Mouse (Mus musculus) lung, postnatal 0 days (tissue): ENCODE results near the gene Il9. TPM values are rescaled to one million over a fixed set of nuclear protein-coding genes. Genes with fewer than 3 reads are reported as not detected.

Experiments
- ATAC-seq: fragments of 200-750 bp; cut with Nextera tagmentation; 2 replicates; pipeline ENCODE4 v1.8.0; 2017; ENCODE audit warnings: moderate library complexity
- DNase-seq: peaks from one replicate; pipeline ENCODE4 v3.0.0-alpha.2; 2016; ENCODE audit warnings: low spot score
- H3K27ac ChIP-seq: fragments of 300-500 bp; sonication (generic); 2 replicates; pipeline ENCODE4 v1.5.1; 2014; ENCODE audit warnings: antibody characterized with exemption, mild to moderate bottlenecking, low read length, mixed read lengths
- H3K27me3 ChIP-seq: fragments of 300-500 bp; sonication (generic); replicated peaks from 2 replicates; pipeline ENCODE4 v1.6.1; 2014; ENCODE audit warnings: low read length, mixed read lengths; ENCODE audit not compliant: insufficient read depth
- H3K36me3 ChIP-seq: fragments of 300-500 bp; sonication (generic); 2 replicates; pipeline ENCODE4 v1.6.1; 2014; ENCODE audit warnings: low read length, mixed read lengths; ENCODE audit not compliant: insufficient read depth
- H3K4me1 ChIP-seq: fragments of 300-500 bp; sonication (generic); 2 replicates; pipeline ENCODE4 v1.6.1; 2014; ENCODE audit warnings: antibody characterized with exemption, low read depth, low read length, mixed read lengths; ENCODE audit not compliant: insufficient read depth
- H3K4me2 ChIP-seq: fragments of 300-500 bp; sonication (generic); replicated peaks from 2 replicates; pipeline ENCODE4 v1.6.1; 2014; ENCODE audit warnings: low read depth, mild to moderate bottlenecking, low read length, moderate library complexity, mixed read lengths
- H3K4me3 ChIP-seq: fragments of 300-500 bp; sonication (generic); 2 replicates; pipeline ENCODE4 v1.5.1; 2014; ENCODE audit warnings: low read depth, low read length
- H3K9ac ChIP-seq: fragments of 300-500 bp; sonication (generic); replicated peaks from 2 replicates; pipeline ENCODE4 v1.6.1; 2014; ENCODE audit warnings: low read depth, mild to moderate bottlenecking
- H3K9me3 ChIP-seq: fragments of 300-500 bp; sonication (generic); 2 replicates; pipeline ENCODE4 v1.6.1; 2016; ENCODE audit warnings: low read length, mixed read lengths
- CTCF ChIP-seq: IDR thresholded peaks from 2 replicates; pipeline ENCODE4 v1.5.1; 2016; ENCODE audit warnings: antibody characterized with exemption, mild to moderate bottlenecking
- EP300 ChIP-seq: IDR thresholded peaks from 2 replicates; pipeline ENCODE4 v1.6.1; 2016; ENCODE audit warnings: antibody characterized with exemption, mild to moderate bottlenecking, control low read depth
- WGBS: fragments of 180-500 bp; shearing (Covaris S2); extraction: QIAGEN DNeasy Blood & Tissue Kit; methylation state at CpG from one replicate; pipeline ENCODE4 v1.1.7; 2014; 5-methylcytosine and 5-hydroxymethylcytosine counted together
- polyA plus RNA-seq: library from polyadenylated mRNA; unstranded; fragments of >200 nt; fragmentation: Nextera tagmentation; extraction: Ambion mirVana; gene quantifications from 2 replicates; pipeline ENCODE4 v1.2.1, GENCODE M21; 2015

Gene Il9
- polyA plus RNA-seq, 1 experiment from 2014 or later, result not detected

GRCm38 (mm10) chr13:56434311-56434751, 47.7 kb downstream of the Il9 start:
- Histone ChIP-seq H3K4me2 (no peak overlapping the region), H3K9me3 (no peaks in the 10 kb centered on the region), H3K9ac (no peak overlapping the region), H3K27me3 (peaks cover 8% of the 10 kb centered on the region; the same call in 1 of the 2 replicates), H3K4me3 (no peak overlapping the region), H3K27ac (no peak overlapping the region), H3K36me3 (no peaks in the 10 kb centered on the region), H3K4me1 (peaks cover 4% of the 10 kb centered on the region; the same call in 1 of the 2 replicates)
- DNase-seq (peak; percentile 34), ATAC-seq (peak; percentile 42)
- TF ChIP-seq CTCF, result no peak
- no peak for TF ChIP-seq EP300
- 63% methylated on average over 9 of the region's 9 CpGs for WGBS

- TF ChIP-seq CTCF (peak; percentile 79), EP300 (no peak)
- Histone ChIP-seq H3K36me3 (no peaks in the 10 kb centered on the region), H3K4me2 (no peak overlapping the region), H3K9me3 (no peaks in the 10 kb centered on the region), H3K27ac (no peak overlapping the region), H3K4me3 (no peak overlapping the region), H3K27me3 (no peaks in the 10 kb centered on the region; the same call in 1 of the 2 replicates), H3K4me1 (peaks cover 4% of the 10 kb centered on the region; the same call in 1 of the 2 replicates), H3K9ac (no peak overlapping the region)
- ATAC-seq (no peak), DNase-seq (peak; percentile 43)
- WGBS, result 12% methylated on average over 10 of the region's 10 CpGs
Measured at GRCm38 (mm10) chr13:56433466-56433865, 48.6 kb downstream of the Il9 start.

- no peak overlapping the region for H3K27ac ChIP-seq
- no peak overlapping the region for H3K9ac ChIP-seq
- ATAC-seq (no peak), DNase-seq (no peak)
- H3K4me2 ChIP-seq, result no peak overlapping the region
- peaks cover 4% of the 10 kb centered on the region; the same call in 1 of the 2 replicates for H3K4me1 ChIP-seq
- no peak overlapping the region for H3K4me3 ChIP-seq
- H3K36me3 ChIP-seq, result no peaks in the 10 kb centered on the region
- WGBS, result 83% methylated on average over 9 of the region's 12 CpGs
- H3K9me3 ChIP-seq, result no peaks in the 10 kb centered on the region
- TF ChIP-seq EP300, result no peak
- no peak for TF ChIP-seq CTCF
- no peaks in the 10 kb centered on the region for H3K27me3 ChIP-seq
Measured at GRCm38 (mm10) chr13:56432496-56432895, 49.5 kb downstream of the Il9 start.

Other genes starting within 250 kb of the Il9 start
- not detected in 2 replicates for gene Neurog1, start 230.1 kb downstream of the Il9 start, polyA plus RNA-seq
- 11.2 and 12.8 TPM in 2 replicates for gene Cxcl14, start 185.7 kb downstream of the Il9 start, polyA plus RNA-seq
- gene Gm3045, start 55.7 kb downstream of the Il9 start, polyA plus RNA-seq, result not detected in 2 replicates
- not detected in 2 replicates for gene Slc25a48, start 43.9 kb downstream of the Il9 start, polyA plus RNA-seq
- gene Fbxl21, start 40.2 kb upstream of the Il9 start, polyA plus RNA-seq, result 0.58 and 0.67 TPM in 2 replicates
- gene Lect2, start 66.3 kb upstream of the Il9 start, polyA plus RNA-seq, result not detected in 2 replicates
- gene Tgfbi, start 127.3 kb upstream of the Il9 start, polyA plus RNA-seq, result 408 and 422 TPM in 2 replicates
- gene Smad5, start 220.8 kb upstream of the Il9 start, polyA plus RNA-seq, result 16.6 and 16.9 TPM in 2 replicates